Mouse (Mus musculus): ENCODE data around the gene Ppp2r5b.

Ppp2r5b gene

GRCm38 (mm10) chr19:6236842-6237241, 1.2 kb upstream of the Ppp2r5b start:
- no peak for DNase-seq (ENCODE audit: low spot score in 2 of 2)

GRCm38 (mm10) chr19:6236053-6236441, 375 bp upstream of the Ppp2r5b start:
- DNase-seq (ENCODE audit: low spot score in 2 of 2), result peak; percentile 90 to 92

- peak; percentile 68 to 78 for DNase-seq (ENCODE audit: low spot score in 2 of 2)
Observed at GRCm38 (mm10) chr19:6234337-6235083, 1.2 kb downstream of the Ppp2r5b start.

GRCm38 (mm10) chr19:6233647-6234046, 2.0 kb downstream of the Ppp2r5b start:
- DNase-seq (ENCODE audit: low spot score in 2 of 2), result no peak

GRCm38 (mm10) chr19:6231036-6231435, 4.6 kb downstream of the Ppp2r5b start:
- no peak for DNase-seq (ENCODE audit: low spot score in 2 of 2)

- DNase-seq (ENCODE audit: low spot score in 2 of 2), result no peak
Observed at GRCm38 (mm10) chr19:6230411-6230810, 5.3 kb downstream of the Ppp2r5b start.

- no peak for DNase-seq (ENCODE audit: low spot score in 2 of 2)
Observed at GRCm38 (mm10) chr19:6227864-6228263, 7.8 kb downstream of the Ppp2r5b start.

GRCm38 (mm10) chr19:6226763-6227162, 8.9 kb downstream of the Ppp2r5b start:
- DNase-seq (ENCODE audit: low spot score in 2 of 2), result no peak

GRCm38 (mm10) chr19:6226135-6226534, 9.5 kb downstream of the Ppp2r5b start, which contains the start of gene Gpha2:
Gene Gpha2, plus strand, starts transcription at chr19:6226380.
- no peak for DNase-seq (ENCODE audit: low spot score in 2 of 2)

- DNase-seq (ENCODE audit: low spot score in 2 of 2), result no peak
Observed at GRCm38 (mm10) chr19:6218606-6219005, 17.1 kb downstream of the Ppp2r5b start.

- no peak for DNase-seq (ENCODE audit: low spot score in 2 of 2)
Observed at GRCm38 (mm10) chr19:6216046-6216705, 19.5 kb downstream of the Ppp2r5b start.

GRCm38 (mm10) chr19:6206716-6207115, 29.0 kb downstream of the Ppp2r5b start:
- no peak for DNase-seq (ENCODE audit: low spot score in 2 of 2)

- no peak for DNase-seq (ENCODE audit: low spot score in 2 of 2)
Observed at GRCm38 (mm10) chr19:6204265-6204664, 31.4 kb downstream of the Ppp2r5b start.

- DNase-seq (ENCODE audit: low spot score in 2 of 2), result no peak
Observed at GRCm38 (mm10) chr19:6184131-6184530, 51.5 kb downstream of the Ppp2r5b start, which contains the start of gene Majin. Gene Majin, plus strand, starts transcription at chr19:6184388.

GRCm38 (mm10) chr19:6182534-6182933, 53.1 kb downstream of the Ppp2r5b start:
- DNase-seq (ENCODE audit: low spot score in 2 of 2), result no peak

- no peak for DNase-seq (ENCODE audit: low spot score in 2 of 2)
Observed at GRCm38 (mm10) chr19:6181629-6182028, 54.0 kb downstream of the Ppp2r5b start.

- DNase-seq (ENCODE audit: low spot score in 2 of 2), result no peak
Observed at GRCm38 (mm10) chr19:6178775-6179174, 56.9 kb downstream of the Ppp2r5b start.

All from spleen, postnatal 36 days (tissue).